Comparison of ENCODE assay signal across 9 mouse cellular contexts in the genomic region with DNA sequence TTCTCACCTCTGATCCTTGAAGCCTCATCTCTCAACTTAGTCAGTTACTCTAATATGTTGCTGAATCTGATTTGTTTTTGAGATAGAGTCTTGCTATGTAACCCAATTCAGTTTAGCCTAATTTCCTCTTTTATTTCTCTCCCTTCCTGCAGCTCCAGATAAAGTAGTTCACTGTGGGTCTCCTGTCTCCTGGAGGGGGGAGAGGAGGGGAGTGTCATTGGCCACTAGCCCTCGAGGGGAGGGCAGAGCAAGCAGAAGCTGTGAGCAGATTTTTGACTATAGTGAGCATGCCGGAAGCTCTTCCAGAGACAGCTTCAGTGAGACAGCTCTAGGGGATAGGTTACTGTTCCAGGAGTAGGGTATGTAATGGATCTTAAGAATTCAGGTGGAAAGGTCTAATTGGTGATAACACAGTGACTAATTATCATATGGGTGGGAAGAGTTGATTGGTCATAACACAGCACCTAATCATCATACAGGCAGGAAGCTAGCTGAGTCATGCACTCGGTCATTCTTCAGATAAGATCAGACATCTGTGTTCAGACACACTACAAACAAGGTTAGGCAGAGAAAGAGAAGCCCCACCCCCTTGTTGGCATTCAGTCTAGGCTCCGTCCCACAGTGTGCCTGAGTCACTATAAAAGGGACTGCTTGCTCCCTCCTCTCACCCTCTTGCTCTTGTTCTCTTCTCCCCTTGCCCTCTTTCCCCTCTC. TPM values are rescaled to one million over a fixed set of nuclear protein-coding genes. Genes with fewer than 3 reads are reported as not detected.
DNase-seq lines count a peak whose midpoint lies in the region; ATAC-seq lines count a peak whose summit lies in the region.
"Had no signal": no experiment of that assay in that cellular context is flagged by ENCODE, and none has a peak within 500 bp of the region (broad histone marks: within the 10 kb centered on the region; RNA-seq: fewer than 3 reads in every experiment).

No protein-coding gene starts in this region.

- no peak overlapping the region for H3K4me3 ChIP-seq in heart, embryonic 13.5 days
- H3K4me3 ChIP-seq in liver, embryonic 13.5 days (replicated peaks) = no peak overlapping the region

- H3K36me3 ChIP-seq in heart, embryonic 13.5 days = no peaks in the 10 kb centered on the region
- H3K36me3 ChIP-seq in liver, embryonic 13.5 days = no peaks in the 10 kb centered on the region

- ATAC-seq in heart, embryonic 13.5 days (ENCODE audit: extremely low read depth, insufficient number of reproducible peaks, low FRiP score, low TSS enrichment) = no peak
- ATAC-seq in liver, embryonic 13.5 days (ENCODE audit: low read depth) = peak; percentile 93

- H3K27me3 ChIP-seq in heart, embryonic 13.5 days (replicated peaks) = no peaks in the 10 kb centered on the region
- no peaks in the 10 kb centered on the region for H3K27me3 ChIP-seq in liver, embryonic 13.5 days

- peak; percentile 69 for DNase-seq in CD4-positive, CD25-positive, alpha-beta regulatory T cell, adult 2 months (ENCODE audit: low read depth, low spot score)
- DNase-seq in adrenal gland, adult (ENCODE audit: inconsistent age in 2 of 2, low spot score in 1 of 2) = peak; percentile 83 to 93
- peak; percentile 34 for DNase-seq in liver, embryonic 13.5 days
- DNase-seq in thymus, postnatal 10 days (ENCODE audit: low spot score in 2 of 2) = peak; percentile 23 to 33
- DNase-seq in frontal cortex, postnatal 14 days (ENCODE audit: low spot score in 2 of 2) = no peak
- DNase-seq in right cerebral cortex, adult 18-20 months = no peak
- DNase-seq in layer of hippocampus, adult 9-10 months (ENCODE audit: low spot score) = no peak

- H3K9me3 ChIP-seq in heart, embryonic 13.5 days = no peaks in the 10 kb centered on the region
- H3K9me3 ChIP-seq in liver, embryonic 13.5 days (replicated peaks) = no peaks in the 10 kb centered on the region

- peak overlapping the region; percentile 39 for H3K27ac ChIP-seq in heart, embryonic 13.5 days (replicated peaks)
- H3K27ac ChIP-seq in liver, embryonic 13.5 days = no peak overlapping the region
- H3K27ac ChIP-seq: macrophage had no signal

- H3K4me2 ChIP-seq in heart, embryonic 13.5 days = peak overlapping the region; percentile 44
- H3K4me2 ChIP-seq in liver, embryonic 13.5 days = peak overlapping the region; percentile 6; the same call in 1 of the 2 replicates

- WGBS in heart, embryonic 13.5 days = 13% methylated on average over 4 of the region's 4 CpGs
- 4% methylated on average over 4 of the region's 4 CpGs for WGBS in liver, embryonic 13.5 days (ENCODE audit: insufficient replicate concordance)

- peaks cover 18% of the 10 kb centered on the region for H3K4me1 ChIP-seq in heart, embryonic 13.5 days
- H3K4me1 ChIP-seq in liver, embryonic 13.5 days (replicated peaks) = peaks cover 14% of the 10 kb centered on the region

- H3K9ac ChIP-seq in heart, embryonic 13.5 days = no peak overlapping the region
- no peak overlapping the region for H3K9ac ChIP-seq in liver, embryonic 13.5 days

RNA-seq across cellular contexts. Expression of a gene that starts 30.9 kb away (rescaled TPM):
- polyA plus RNA-seq in heart, embryonic 13.5 days (2015; fragmentation: Nextera tagmentation; extraction: Ambion mirVana) = 1.4 TPM in 1 of 2 replicates, not detected in the other
- not detected in 2 replicates for polyA plus RNA-seq in liver, embryonic 13.5 days (2015; fragmentation: Nextera tagmentation; extraction: Ambion mirVana)
- polyA plus RNA-seq: macrophage had no signal

RNA-seq across cellular contexts. Expression of a gene that starts 50.0 kb away (rescaled TPM):
- polyA plus RNA-seq in heart, embryonic 13.5 days (2015; fragmentation: Nextera tagmentation; extraction: Ambion mirVana) = 21.8 and 23.7 TPM in 2 replicates
- polyA plus RNA-seq in liver, embryonic 13.5 days (2015; fragmentation: Nextera tagmentation; extraction: Ambion mirVana) = 8.8 and 10.2 TPM in 2 replicates

Comparison
In these comparisons a context has a peak if more than half of its experiments do, and no peak if none do; other contexts are left out.
1. DNase-seq: peak in CD4-positive, CD25-positive, alpha-beta regulatory T cell, adult 2 months (single experiment), adrenal gland, adult (2 of 2), liver, embryonic 13.5 days (single experiment) and thymus, postnatal 10 days (2 of 2); none in frontal cortex, postnatal 14 days (0 of 2), right cerebral cortex, adult 18-20 months (single experiment) and layer of hippocampus, adult 9-10 months (single experiment).